Mouse (Mus musculus) left cerebral cortex, adult 18-20 months (tissue): ENCODE results near the gene Tnip2. TPM values are rescaled to one million over a fixed set of nuclear protein-coding genes. Genes with fewer than 3 reads are reported as not detected.

Source experiments
- DNase-seq, 2 experiments: peaks; one replicate each; pipeline ENCODE4 v3.0.0; 2021 to 2022; ENCODE audit warnings: low spot score in 2 of 2, mixed read lengths in 1 of 2
- total RNA-seq, 2 experiments: library from RNA; stranded (reverse); gene quantifications; 2 replicates each; pipeline ENCODE4 v1.2.3; 2021

Gene Tnip2
- total RNA-seq, 2 experiments from 2014 or later: 20.2 to 22.0 TPM

GRCm38 (mm10) chr5:34466079-34466478, 47.7 kb downstream of the Tnip2 start:
- DNase-seq: no peak

DNA sequence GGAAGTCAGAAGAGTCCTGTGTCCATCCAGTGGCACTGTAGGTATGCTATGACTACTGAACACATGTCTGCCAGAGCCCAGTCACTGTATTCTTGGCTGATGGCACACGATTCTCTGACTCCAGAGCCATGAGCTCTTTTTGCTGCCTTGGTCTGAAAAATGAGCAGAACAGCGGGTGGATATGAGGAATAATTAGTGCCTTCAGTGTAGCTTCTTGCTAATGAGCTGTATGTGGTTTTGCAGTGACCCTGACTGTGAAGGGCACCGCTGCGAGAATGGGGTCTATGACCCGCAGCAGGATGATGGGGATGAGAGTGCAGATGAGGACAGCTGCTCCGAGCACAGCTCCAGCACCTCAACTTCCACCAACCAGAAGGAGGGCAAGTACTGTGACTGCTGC, 52.0 kb downstream of the Tnip2 start:
- DNase-seq: no peak

DNA sequence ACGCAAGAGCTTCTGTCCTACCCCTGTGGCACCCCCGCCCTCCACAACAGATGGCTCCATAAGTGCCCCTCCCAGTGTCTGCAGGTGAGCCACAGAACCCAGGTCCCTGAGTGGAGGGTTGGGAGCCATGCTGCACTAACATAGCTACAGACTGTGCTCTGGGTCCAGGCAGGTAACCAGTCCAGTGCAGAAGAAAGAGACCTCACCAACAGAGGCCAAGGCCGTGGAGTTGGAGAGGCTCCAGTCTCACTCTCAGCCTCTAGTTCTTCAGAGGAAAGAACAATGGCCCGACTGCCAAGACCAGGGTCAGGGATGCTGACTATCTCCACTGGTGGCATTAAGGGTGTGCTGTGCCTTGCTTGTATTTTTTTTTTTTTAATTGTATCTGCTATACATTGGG, 52.5 kb downstream of the Tnip2 start:
- no peak for DNase-seq

GRCm38 (mm10) chr5:34458994-34459393, 54.8 kb downstream of the Tnip2 start:
- no peak for DNase-seq

DNA sequence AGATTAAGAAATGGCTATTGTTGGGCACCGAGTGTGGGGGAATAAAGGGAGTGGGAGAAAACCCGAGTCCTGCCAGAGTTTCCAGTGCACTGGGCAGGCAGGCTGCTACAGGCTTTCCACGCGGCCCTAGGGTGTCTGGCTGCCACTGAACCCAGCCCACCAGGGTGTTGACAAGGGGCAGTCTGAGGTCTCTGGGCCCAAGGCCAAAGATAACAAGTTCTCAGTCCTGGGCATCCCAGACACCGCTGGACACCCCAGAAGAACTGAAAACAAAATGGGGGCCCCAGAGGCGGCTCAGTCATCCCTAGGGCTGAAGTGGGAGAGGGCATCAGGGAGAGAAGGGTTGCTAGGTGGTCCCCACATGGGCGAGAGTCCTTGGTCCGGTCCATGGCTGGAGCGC, 67.6 kb downstream of the Tnip2 start:
- no peak for DNase-seq

Other genes starting within 250 kb of the Tnip2 start
- gene Zfyve28, start 225.5 kb downstream of the Tnip2 start, total RNA-seq: 10 to 100 TPM; 48.2 to 55.0 TPM
- gene Cfap99, start 225.4 kb downstream of the Tnip2 start, total RNA-seq: 1 to 10 TPM; 1.1 to 1.2 TPM
- gene Rnf4, start 177.7 kb downstream of the Tnip2 start, total RNA-seq: 10 to 100 TPM; 88.0 to 89.5 TPM
- 10 to 100 TPM; 41.1 to 42.3 TPM for gene Fam193a, start 144.1 kb downstream of the Tnip2 start, total RNA-seq
- gene Sh3bp2, start 11.8 kb upstream of the Tnip2 start, total RNA-seq: 1 to 10 TPM; 2.4 to 2.9 TPM
- 100 to 1,000 TPM; 426 to 440 TPM for gene Add1, start 59.7 kb upstream of the Tnip2 start, total RNA-seq
- gene Mfsd10, start 123.2 kb upstream of the Tnip2 start, total RNA-seq: 10 to 100 TPM; 43.4 to 45.7 TPM
- gene Nop14, start 146.2 kb upstream of the Tnip2 start, total RNA-seq: 10 to 100 TPM; 16.2 to 16.6 TPM
- gene Grk4, start 146.4 kb upstream of the Tnip2 start, total RNA-seq: 1 to 10 TPM; 4.1 to 4.8 TPM
- 10 to 100 TPM; 78.9 to 80.3 TPM for gene Htt, start 247.7 kb upstream of the Tnip2 start, total RNA-seq